Mouse (Mus musculus) MEL (cell line): ENCODE results near the gene Nop53. TPM values are rescaled to one million over a fixed set of nuclear protein-coding genes. Genes with fewer than 3 reads are reported as not detected.
A peak's percentile ranks its signal among the peaks of the same experiment; 100 is the strongest.

Source experiments
- DNase-seq: peaks from one replicate; pipeline ENCODE4 v3.0.0; 2011; ENCODE audit warnings: low read depth, low spot score
- H3K27ac ChIP-seq: 2 replicates; pipeline ENCODE4 v1.5.1; 2012; ENCODE audit warnings: low read depth, mild to moderate bottlenecking, control low read depth, low read length, moderate library complexity; ENCODE audit not compliant: control insufficient read depth
- H3K27me3 ChIP-seq, 2 experiments: fragments of 150-350 bp in 1 of 2; sonication (generic) in 1 of 2; 2 replicates each; pipeline ENCODE4 v1.6.1; 2012; ENCODE audit warnings: low read length in 2 of 2, mild to moderate bottlenecking in 2 of 2, improper control_type of control experiment in 1 of 2, moderate library complexity in 1 of 2; ENCODE audit not compliant: insufficient read depth in 2 of 2, control insufficient read depth in 1 of 2
- H3K36me3 ChIP-seq, 2 experiments: 2 replicates each; pipeline ENCODE4 v1.6.1; 2012 to 2014; ENCODE audit warnings: low read length in 2 of 2, improper control_type of control experiment in 1 of 2, inconsistent platforms in 1 of 2, mild to moderate bottlenecking in 1 of 2; ENCODE audit not compliant: insufficient read depth in 2 of 2, control insufficient read depth in 1 of 2
- H3K4me1 ChIP-seq, 2 experiments: fragments of 150-350 bp in 1 of 2; sonication (generic) in 1 of 2; 2 replicates each; pipeline ENCODE4 v1.6.1; 2012; ENCODE audit warnings: low read length in 2 of 2, improper control_type of control experiment in 1 of 2, mild to moderate bottlenecking in 1 of 2; ENCODE audit not compliant: insufficient read depth in 2 of 2, control insufficient read depth in 1 of 2
- H3K4me3 ChIP-seq, 2 experiments: fragments of 150-350 bp in 1 of 2; sonication (generic) in 1 of 2; 2 replicates each; pipeline ENCODE4 v1.5.1; 2012; ENCODE audit warnings: low read depth in 2 of 2, low read length in 2 of 2, mild to moderate bottlenecking in 2 of 2, moderate library complexity in 2 of 2, control low read depth in 1 of 2, improper control_type of control experiment in 1 of 2; ENCODE audit not compliant: control insufficient read depth in 1 of 2, insufficient read depth in 1 of 2
- H3K79me2 ChIP-seq: 2 replicates; pipeline ENCODE4 v1.6.1; 2012; ENCODE audit warnings: mild to moderate bottlenecking, low read length, moderate library complexity; ENCODE audit not compliant: control insufficient read depth, poor library complexity, insufficient read depth
- H3K9ac ChIP-seq: 2 replicates; pipeline ENCODE4 v1.6.1; 2012; ENCODE audit warnings: low read depth, mild to moderate bottlenecking, control low read depth, low read length, moderate library complexity; ENCODE audit not compliant: control insufficient read depth, poor library complexity, severe bottlenecking
- H3K9me3 ChIP-seq: fragments of 150-350 bp; sonication (generic); replicated peaks from 2 replicates; pipeline ENCODE4 v1.6.1; 2012; ENCODE audit warnings: mild to moderate bottlenecking, low read length, improper control_type of control experiment, moderate library complexity; ENCODE audit not compliant: insufficient read depth
- BHLHE40 ChIP-seq: IDR thresholded peaks from 2 replicates; pipeline ENCODE4 v1.6.1; 2012; ENCODE audit warnings: low read depth, mild to moderate bottlenecking, inconsistent platforms, low read length, improper control_type of control experiment, borderline replicate concordance
- CHD1 ChIP-seq: IDR thresholded peaks from 2 replicates; pipeline ENCODE4 v1.6.1; 2012; ENCODE audit warnings: low read depth, mild to moderate bottlenecking, inconsistent platforms, low read length, improper control_type of control experiment
- CHD2 ChIP-seq: IDR thresholded peaks from 2 replicates; pipeline ENCODE4 v1.6.1; 2011; ENCODE audit warnings: low read length, improper control_type of control experiment
- CTCF ChIP-seq, 3 experiments: IDR thresholded peaks in 2 of 3; conservative IDR thresholded peaks in 1 of 3; 2 replicates each; pipeline ENCODE4 v1.5.1; 2011 to 2012; ENCODE audit warnings: low read length in 3 of 3, low read depth in 2 of 3, mild to moderate bottlenecking in 2 of 3, improper control_type of control experiment in 1 of 3, inconsistent platforms in 1 of 3, mixed read lengths in 1 of 3, moderate library complexity in 1 of 3; ENCODE audit not compliant: control insufficient read depth in 1 of 3, insufficient read depth in 1 of 3, poor library complexity in 1 of 3, severe bottlenecking in 1 of 3
- ETS1 ChIP-seq: IDR thresholded peaks from 2 replicates; pipeline ENCODE4 v1.6.1; 2012; ENCODE audit warnings: low read depth, mild to moderate bottlenecking, inconsistent platforms, low read length, improper control_type of control experiment, moderate library complexity
- GATA1 ChIP-seq: IDR thresholded peaks from 2 replicates; pipeline ENCODE4 v1.6.1; 2011; ENCODE audit warnings: low read depth, low read length, improper control_type of control experiment
- HCFC1 ChIP-seq: IDR thresholded peaks from 2 replicates; pipeline ENCODE4 v1.6.1; 2012; ENCODE audit warnings: low read depth, mild to moderate bottlenecking, inconsistent platforms, low read length, improper control_type of control experiment, moderate library complexity
- KAT2A ChIP-seq: conservative IDR thresholded peaks from 2 replicates; pipeline ENCODE4 v1.6.1; 2012; ENCODE audit warnings: low read depth, low read length, improper control_type of control experiment, inconsistent platforms
- MAFK ChIP-seq: IDR thresholded peaks from 2 replicates; pipeline ENCODE4 v1.6.1; 2011; ENCODE audit warnings: low read depth, mild to moderate bottlenecking, low read length, improper control_type of control experiment, borderline replicate concordance
- MAZ ChIP-seq: IDR thresholded peaks from 2 replicates; pipeline ENCODE4 v1.6.1; 2012; ENCODE audit warnings: low read depth, mild to moderate bottlenecking, inconsistent platforms, low read length, improper control_type of control experiment
- MXI1 ChIP-seq: IDR thresholded peaks from 2 replicates; pipeline ENCODE4 v1.6.1; 2011; ENCODE audit warnings: mild to moderate bottlenecking, low read depth, low read length, improper control_type of control experiment
- MYB ChIP-seq: IDR thresholded peaks from 2 replicates; pipeline ENCODE4 v1.6.1; 2011; ENCODE audit warnings: mild to moderate bottlenecking, low read depth, low read length, improper control_type of control experiment
- MYC ChIP-seq: IDR thresholded peaks from 2 replicates; pipeline ENCODE4 v1.6.1; 2011; ENCODE audit warnings: low read depth, mild to moderate bottlenecking, low read length, improper control_type of control experiment, moderate library complexity
- POLR2A ChIP-seq, 2 experiments: IDR thresholded peaks; 2 replicates each; pipeline ENCODE4 v1.6.1; 2011 to 2012; ENCODE audit warnings: low read length in 2 of 2, mild to moderate bottlenecking in 2 of 2, control low read depth in 1 of 2, improper control_type of control experiment in 1 of 2, low read depth in 1 of 2, moderate library complexity in 1 of 2; ENCODE audit not compliant: control insufficient read depth in 1 of 2, insufficient read depth in 1 of 2, poor library complexity in 1 of 2
- POLR2AphosphoS5 ChIP-seq: IDR thresholded peaks from 2 replicates; pipeline ENCODE4 v1.6.1; 2012; ENCODE audit warnings: low read depth, borderline replicate concordance, mild to moderate bottlenecking, inconsistent platforms, low read length, moderate library complexity, mixed read lengths
- SIN3A ChIP-seq: IDR thresholded peaks from 2 replicates; pipeline ENCODE4 v1.6.1; 2012; ENCODE audit warnings: low read length, improper control_type of control experiment, inconsistent platforms
- TAL1 ChIP-seq: IDR thresholded peaks from 2 replicates; pipeline ENCODE4 v1.6.1; 2012; ENCODE audit warnings: mild to moderate bottlenecking, inconsistent platforms, low read length, moderate library complexity, mixed read lengths
- TBP ChIP-seq: IDR thresholded peaks from 2 replicates; pipeline ENCODE4 v1.8.0; 2011; ENCODE audit warnings: low read depth, low read length, improper control_type of control experiment
- TCF12 ChIP-seq: IDR thresholded peaks from 2 replicates; pipeline ENCODE4 v1.6.1; 2014; ENCODE audit warnings: low read depth, mild to moderate bottlenecking, inconsistent platforms, low read length, improper control_type of control experiment, moderate library complexity
- UBTF ChIP-seq: IDR thresholded peaks from 2 replicates; pipeline ENCODE4 v1.6.1; 2012; ENCODE audit warnings: low read depth, mild to moderate bottlenecking, inconsistent platforms, low read length, improper control_type of control experiment, moderate library complexity, borderline replicate concordance; ENCODE audit not compliant: insufficient read depth
- USF2 ChIP-seq, 2 experiments: IDR thresholded peaks; 2 replicates each; pipeline ENCODE4 v1.6.1; 2011 to 2012; ENCODE audit warnings: improper control_type of control experiment in 2 of 2, low read length in 2 of 2, borderline replicate concordance in 1 of 2, inconsistent platforms in 1 of 2, low read depth in 1 of 2, mild to moderate bottlenecking in 1 of 2; ENCODE audit not compliant: insufficient read depth in 1 of 2
- ZKSCAN1 ChIP-seq: IDR thresholded peaks from 2 replicates; pipeline ENCODE4 v1.6.1; 2012; ENCODE audit warnings: low read depth, mild to moderate bottlenecking, inconsistent platforms, low read length, improper control_type of control experiment, moderate library complexity
- ZMIZ1 ChIP-seq: IDR thresholded peaks from 2 replicates; pipeline ENCODE4 v1.6.1; 2012; ENCODE audit warnings: low read depth, mild to moderate bottlenecking, inconsistent platforms, low read length, improper control_type of control experiment, moderate library complexity
- ZNF384 ChIP-seq: IDR thresholded peaks from 2 replicates; pipeline ENCODE4 v1.6.1; 2012; ENCODE audit warnings: low read depth, mild to moderate bottlenecking, inconsistent platforms, low read length, improper control_type of control experiment
- polyA plus RNA-seq, 2 experiments: library from polyadenylated mRNA; stranded (reverse) in 1 of 2; unstranded in 1 of 2; fragments of >175 nt in 1 of 2; fragments of >200 nt in 1 of 2; gene quantifications; 2 replicates each; pipeline versions ENCODE4 v1.2.1 to v1.2.4; 2012; ENCODE audit warnings: low replicate concordance in 2 of 2, low read depth in 1 of 2; ENCODE audit not compliant: insufficient read length in 2 of 2, insufficient read depth in 1 of 2, missing spikeins in 1 of 2
- total RNA-seq: library from RNA; depleted of rRNA; stranded (reverse); fragments of 300-350 nt; gene quantifications from 2 replicates; pipeline ENCODE4 v1.2.3, GENCODE M21; 2012

Gene Nop53
- total and polyA plus RNA-seq, 3 experiments: 359 to 482 TPM; not detected in 1

- Histone ChIP-seq H3K36me3 (peaks cover 0 to 28% of the 10 kb centered on the region in 2 experiments; a peak in 2 of 4 replicates), H3K4me1 (peaks cover 0 to 37% of the 10 kb centered on the region in 2 experiments; a peak in 2 of 4 replicates), H3K9ac (no peak overlapping the region), H3K9me3 (no peaks in the 10 kb centered on the region), H3K4me3 (no peak overlapping the region), H3K27ac (no peak overlapping the region), H3K27me3 (no peaks in the 10 kb centered on the region), H3K79me2 (no peaks in the 10 kb centered on the region)
- no peak for DNase-seq
- TF ChIP-seq SIN3A (no peak), TBP (no peak), POLR2A (IDR thresholded peaks at IDR 0.05; ENCODE audit: control insufficient read depth in 1 of 2, insufficient read depth in 1 of 2, low read depth in 1 of 2, low read length in 2 of 2, poor library complexity in 1 of 2) (no peak), USF2 (IDR thresholded peaks at IDR 0.05; ENCODE audit: borderline replicate concordance in 1 of 2, insufficient read depth in 1 of 2, low read depth in 1 of 2, low read length in 2 of 2) (no peak), MAFK (no peak), ZMIZ1 (no peak), ETS1 (no peak), CHD1 (no peak), TCF12 (no peak), ZNF384 (no peak), MXI1 (no peak), TAL1 (no peak), MAZ (no peak), MYB (no peak), GATA1 (no peak), CHD2 (no peak), KAT2A (no peak), UBTF (no peak), MYC (no peak)
These were observed 10.3 kb upstream of the Nop53 start for GRCm38 (mm10) chr7:15956143-15956542.

- Histone ChIP-seq H3K27ac (peak overlapping the region; percentile 82; the same call in 1 of the 2 replicates), H3K36me3 (peaks cover 0 to 28% of the 10 kb centered on the region in 2 experiments; a peak in 2 of 4 replicates), H3K9me3 (no peaks in the 10 kb centered on the region), H3K4me1 (peaks cover 0 to 37% of the 10 kb centered on the region in 2 experiments; a peak in 2 of 4 replicates), H3K79me2 (no peaks in the 10 kb centered on the region), H3K9ac (peak overlapping the region; percentile 46), H3K4me3 (peak overlapping the region; percentile 20 to 55), H3K27me3 (no peaks in the 10 kb centered on the region)
- TF ChIP-seq CHD2 (no peak), BHLHE40 (no peak), CTCF (IDR thresholded peaks at IDR 0.05 in 2 of 3, conservative IDR thresholded peaks at IDR 0.05 in 1 of 3; ENCODE audit: control insufficient read depth in 1 of 3, insufficient read depth in 1 of 3, low read depth in 2 of 3, low read length in 3 of 3, poor library complexity in 1 of 3, severe bottlenecking in 1 of 3) (no peak), HCFC1 (no peak), POLR2A (IDR thresholded peaks at IDR 0.05; ENCODE audit: control insufficient read depth in 1 of 2, insufficient read depth in 1 of 2, low read depth in 1 of 2, low read length in 2 of 2, poor library complexity in 1 of 2) (no peak), POLR2AphosphoS5 (no peak), ZKSCAN1 (no peak)
- peak; percentile 54 for DNase-seq
These were observed 9.6 kb upstream of the Nop53 start for GRCm38 (mm10) chr7:15955509-15955908.
